Mouse (Mus musculus): ENCODE data around the gene Filip1.

The Filip1 gene

DNA sequence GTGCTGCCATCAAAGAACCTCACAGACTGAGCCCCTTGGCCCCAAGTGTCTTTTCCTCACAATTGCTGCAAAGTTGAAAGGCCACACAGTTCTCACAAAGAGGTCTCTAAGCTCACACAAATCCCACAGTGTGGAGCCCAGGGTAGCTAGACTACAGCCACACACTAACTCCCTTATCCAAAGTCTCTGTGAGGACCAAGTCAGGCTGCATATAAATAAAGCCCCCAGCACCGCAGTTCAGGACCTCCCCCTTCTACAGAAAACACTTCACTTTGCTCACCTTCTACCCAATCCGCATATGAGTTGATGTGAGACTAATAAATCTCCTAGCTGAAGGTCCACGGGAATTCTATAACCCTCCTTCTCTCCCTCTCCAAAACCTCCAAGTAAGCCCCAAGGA is 228.2 kb downstream of the Filip1 start:
- DNase-seq (ENCODE audit: low read depth, low spot score), result no peak

DNA sequence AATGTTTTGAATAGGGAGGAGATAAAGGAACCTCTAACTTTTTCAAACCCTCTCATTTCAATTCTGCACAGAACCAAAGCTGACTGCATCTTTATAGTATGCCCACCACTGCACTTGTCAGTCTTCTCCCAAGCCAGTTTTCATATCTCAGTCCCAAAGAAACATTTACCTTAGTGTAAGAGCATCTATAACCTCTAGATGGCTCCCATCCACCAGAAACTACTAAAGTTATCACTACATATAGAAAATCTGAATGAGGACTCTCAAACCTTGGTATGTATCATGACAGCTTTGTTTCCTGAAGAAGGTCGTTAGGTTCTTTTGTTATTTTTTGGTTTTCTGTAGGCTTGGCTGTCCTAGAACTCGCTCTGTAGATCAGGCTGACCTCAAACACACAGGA is 233.3 kb downstream of the Filip1 start:
- peak; percentile 45 for DNase-seq (ENCODE audit: low read depth, low spot score)

- DNase-seq (ENCODE audit: low read depth, low spot score), result no peak
These were observed 245.6 kb downstream of the Filip1 start for GRCm38 (mm10) chr9:79766991-79767545.

DNA sequence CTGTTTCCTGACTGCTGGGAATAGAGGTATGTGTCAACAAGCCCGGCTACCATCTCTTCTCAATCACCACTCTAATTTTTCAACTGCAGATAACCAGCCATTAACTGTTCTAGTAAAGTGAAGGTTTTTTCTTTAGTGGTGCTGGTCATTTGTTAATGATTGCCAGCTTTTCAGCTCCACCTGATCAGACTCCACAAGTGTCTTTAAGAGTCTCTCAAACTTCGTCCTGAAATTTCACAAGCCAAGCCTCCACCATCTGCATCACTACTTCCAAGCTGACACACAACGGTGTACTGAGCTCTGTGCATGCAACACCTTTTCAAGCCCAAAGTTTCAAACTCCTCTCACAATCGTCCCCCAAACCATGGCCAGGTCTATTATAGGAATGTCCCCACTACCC is 247.3 kb downstream of the Filip1 start:
- DNase-seq (ENCODE audit: low read depth, low spot score), result no peak

Measured in A20 (cell line).